Comparison of ENCODE assay signal across 19 mouse cellular contexts in genomic region chr12:51273486-51273885, GRCm38 (mm10).
DNase-seq lines count a peak whose midpoint lies in the region; ATAC-seq and TF ChIP-seq lines count a peak whose summit lies in the region.
"Had no signal": no experiment of that assay in that cellular context is flagged by ENCODE, and none has a peak within 500 bp of the region (broad histone marks: within the 10 kb centered on the region; RNA-seq: fewer than 3 reads in every experiment).

No protein-coding gene starts in this region.

- intact Hi-C loops in gastrocnemius, adult 2 months (cut with DNase I), result loop anchor here (5.0 kb wide), 1 partner anchor 76 kb away; no protein-coding TSS in a partner anchor

- TF ChIP-seq CTCF in gastrocnemius, adult 2 months (IDR thresholded peaks at IDR 0.05), result no peak

- H3K4me3 ChIP-seq in gastrocnemius, adult 2 months, result no peak overlapping the region
- H3K4me3 ChIP-seq: embryonic facial prominence, embryonic 13.5 days; forebrain, embryonic 12.5 days; intestine, embryonic 15.5 days; kidney, embryonic 15.5 days; lung, embryonic 15.5 days; stomach, embryonic 15.5 days had no signal

- peak; percentile 26 for DNase-seq in adrenal gland, adult 8-10 months
- DNase-seq in adrenal gland, postnatal 25 days, result no peak
- DNase-seq in gastrocnemius, adult 2 months, result peak; percentile 15
- DNase-seq in gastrocnemius, adult 8-10 months (ENCODE audit: low spot score in 2 of 2), result no peak
- peak; percentile 32 for DNase-seq in adrenal gland, postnatal 14 days
- peak; percentile 10 for DNase-seq in lung, postnatal 25 days (ENCODE audit: low spot score)
- no peak for DNase-seq in cerebellum, adult 18-20 months
- DNase-seq: cerebellum, adult 2 months; gastrocnemius, postnatal 10 days; heart, postnatal 14 days; left cerebral cortex, postnatal 4 days had no signal

- H3K27ac ChIP-seq in gastrocnemius, adult 2 months, result no peak overlapping the region
- H3K27ac ChIP-seq: embryonic facial prominence, embryonic 13.5 days; forebrain, embryonic 12.5 days; hindbrain, embryonic 14.5 days; intestine, embryonic 15.5 days; kidney, embryonic 15.5 days; lung, embryonic 15.5 days; stomach, embryonic 15.5 days had no signal

- no peak for ATAC-seq in monocyte, adult 5-6 weeks (replicated peaks; ENCODE audit: insufficient number of reproducible peaks, low FRiP score, low TSS enrichment, poor library complexity, severe bottlenecking)
- ATAC-seq: intestine, embryonic 15.5 days had no signal

Comparison
In these comparisons a context has a peak if more than half of its experiments do, and no peak if none do; other contexts are left out.
1. DNase-seq: peak in adrenal gland, adult 8-10 months (single experiment), gastrocnemius, adult 2 months (single experiment), adrenal gland, postnatal 14 days (single experiment) and lung, postnatal 25 days (single experiment); none in adrenal gland, postnatal 25 days (single experiment), gastrocnemius, adult 8-10 months (0 of 2) and cerebellum, adult 18-20 months (0 of 2).